Mouse (Mus musculus): ENCODE measurements around the gene Cachd1.

GRCm38 (mm10) chr4:100779695-100780094 is 3.2 kb downstream of the Cachd1 start:
- TF ChIP-seq CTCF (IDR thresholded peaks at IDR 0.05; ENCODE audit: low read depth, low read length) (no peak), POLR2A (IDR thresholded peaks at IDR 0.05; ENCODE audit: extremely low read depth, insufficient read depth, low read length) (no peak)
